11 mouse cellular contexts compared by ENCODE assay signal in the genomic region with DNA sequence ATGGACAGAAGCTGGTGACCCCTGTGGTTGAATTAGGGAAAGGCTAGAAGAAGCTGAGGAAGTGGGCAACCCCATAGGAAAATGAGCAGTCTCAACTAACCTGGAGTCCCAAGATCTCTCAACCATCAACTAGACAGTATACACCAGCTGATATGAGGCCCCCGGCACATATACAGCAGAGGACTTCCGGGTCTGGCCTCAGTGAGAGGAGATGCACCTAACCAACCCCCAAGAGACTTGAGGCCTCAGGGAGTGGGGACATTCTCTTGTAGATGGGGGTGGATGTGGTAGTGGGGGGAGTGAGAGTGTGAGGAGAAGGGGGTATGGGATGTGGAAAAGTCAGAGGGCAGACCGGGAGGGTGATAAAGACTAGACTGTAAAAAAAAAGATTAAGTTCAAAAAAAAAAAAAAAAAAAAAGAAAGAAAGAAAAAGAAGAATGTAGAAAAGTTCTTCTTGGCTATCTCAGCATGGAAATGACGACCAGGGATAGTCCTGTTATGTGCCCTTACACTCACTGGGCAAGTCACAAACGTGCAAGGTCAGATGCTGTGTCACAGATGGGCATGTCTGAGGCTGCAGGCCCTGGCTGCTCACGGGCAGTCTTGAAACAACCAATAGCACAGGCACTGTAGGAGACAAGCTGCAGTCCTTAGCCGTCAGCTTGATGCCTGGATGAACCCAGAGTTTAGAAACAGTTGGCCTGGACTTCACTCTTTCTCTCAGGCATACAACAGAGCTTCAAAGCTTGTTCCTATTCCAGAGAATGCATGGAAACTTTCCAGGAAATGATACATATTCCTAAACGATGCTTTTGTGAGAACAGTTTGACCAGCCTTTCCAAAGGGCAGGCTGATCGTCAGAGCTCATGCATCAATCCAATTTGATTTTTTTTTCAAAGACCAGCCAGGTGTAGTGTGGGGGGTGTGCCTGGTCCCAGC.
"Had no signal": no experiment of that assay in that cellular context is flagged by ENCODE, and none has a peak within 500 bp of the region (broad histone marks: within the 10 kb centered on the region; RNA-seq: fewer than 3 reads in every experiment).

No protein-coding gene starts in this region.

- ATAC-seq: liver, postnatal 0 days; midbrain, embryonic 13.5 days had no signal

- H3K36me3 ChIP-seq: liver, embryonic 13.5 days; midbrain, embryonic 13.5 days; stomach, embryonic 15.5 days had no signal

- H3K4me1 ChIP-seq: liver, embryonic 13.5 days; midbrain, embryonic 13.5 days; stomach, embryonic 15.5 days had no signal

- H3K4me3 ChIP-seq: liver, embryonic 13.5 days; midbrain, embryonic 13.5 days; stomach, embryonic 15.5 days had no signal

- H3K27ac ChIP-seq: liver, embryonic 13.5 days; macrophage; midbrain, embryonic 13.5 days; stomach, embryonic 15.5 days had no signal

- H3K27me3 ChIP-seq: liver, embryonic 13.5 days; midbrain, embryonic 13.5 days; stomach, embryonic 15.5 days had no signal

- H3K4me2 ChIP-seq: liver, embryonic 13.5 days; midbrain, embryonic 13.5 days; stomach, embryonic 15.5 days had no signal

- DNase-seq: kidney, adult 18-20 months; kidney, postnatal 10 days; liver; liver, embryonic 13.5 days; liver, postnatal 0 days; right cerebral cortex, postnatal 14 days; thymus, adult 2 months; thymus, postnatal 25 days had no signal

- H3K9me3 ChIP-seq: liver, embryonic 13.5 days; midbrain, embryonic 13.5 days; stomach, embryonic 15.5 days had no signal

- H3K9ac ChIP-seq: liver, embryonic 13.5 days; liver, postnatal 0 days; midbrain, embryonic 13.5 days; stomach, embryonic 15.5 days had no signal
